Mouse (Mus musculus) large intestine, adult 2 months (tissue): ENCODE measurements around the gene Vapa. TPM values are rescaled to one million over a fixed set of nuclear protein-coding genes. Genes with fewer than 3 reads are reported as not detected.

Experiments
- polyA plus RNA-seq: library from polyadenylated mRNA; depleted of rRNA; stranded (reverse); fragments of >200 nt; gene quantifications from 2 replicates; pipeline ENCODE4 v1.2.3, GENCODE M21; 2012; rRNA removed

Gene Vapa
- polyA plus RNA-seq, 1 experiment, result 23.5 TPM

Other genes with a start within 250 kb of the Vapa start
- not detected in 2 replicates for gene Tmem232, start 72.8 kb downstream of the Vapa start, polyA plus RNA-seq
- gene Txndc2, start 28.6 kb upstream of the Vapa start, polyA plus RNA-seq, result not detected in 2 replicates
- 10.2 and 12.7 TPM in 2 replicates for gene Rab31, start 159.2 kb upstream of the Vapa start, polyA plus RNA-seq
- 48.2 and 70.3 TPM in 2 replicates for gene Ppp4r1, start 169.0 kb upstream of the Vapa start, polyA plus RNA-seq